In the genomic region with DNA sequence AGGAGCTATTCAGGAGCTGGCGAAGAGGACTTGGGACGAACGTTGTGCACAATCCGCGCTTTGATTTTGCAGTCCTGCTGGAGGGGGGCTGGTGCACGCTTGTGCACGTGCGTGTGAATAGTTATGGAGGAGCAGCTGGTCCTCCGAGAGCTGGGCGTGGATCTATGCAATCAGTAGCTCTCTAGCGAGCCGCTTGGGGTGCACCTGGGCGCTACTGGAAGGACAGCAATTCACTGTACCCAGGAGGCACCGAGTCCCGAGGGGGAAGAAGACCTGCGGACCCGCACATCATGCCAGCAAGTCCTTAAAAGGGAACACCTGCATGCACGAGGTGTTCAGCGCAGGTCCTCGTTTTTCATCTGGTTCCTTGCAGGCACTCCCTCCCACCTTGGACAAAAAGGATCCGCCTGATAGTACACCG, we compare ENCODE assay signal across 8 mouse cellular contexts. TPM values are rescaled to one million over a fixed set of nuclear protein-coding genes. Genes with fewer than 3 reads are reported as not detected.
A peak's percentile ranks its signal among the peaks of the same experiment; 100 is the strongest.
DNase-seq lines count a peak whose midpoint lies in the region; ATAC-seq lines count a peak whose summit lies in the region.

No protein-coding gene starts in this region.

- under 1% methylated on average over 22 of the region's 22 CpGs for WGBS in large intestine, adult 2 months
- 2% methylated on average over 22 of the region's 22 CpGs for WGBS in lung, embryonic 16.5 days

- peak overlapping the region; percentile 25; the same call in 1 of the 2 replicates for H3K9ac ChIP-seq in lung, embryonic 16.5 days (ENCODE audit: low read length)

- peak overlapping the region; percentile 68 for H3K4me3 ChIP-seq in lung, embryonic 16.5 days (ENCODE audit: low read length)

- no peaks in the 10 kb centered on the region for H3K27me3 ChIP-seq in lung, embryonic 16.5 days (ENCODE audit: control insufficient read depth, insufficient read depth, low read depth, low read length)

- no peak for ATAC-seq in lung, embryonic 16.5 days (ENCODE audit: low read depth)

- peaks cover 13% of the 10 kb centered on the region; the same call in 1 of the 2 replicates for H3K4me1 ChIP-seq in lung, embryonic 16.5 days (replicated peaks; ENCODE audit: control insufficient read depth, insufficient read depth, low read length)

- intact Hi-C loops in heart, postnatal 10 days (cut with DNase I), result loop anchor here (1.0 to 5.0 kb wide), 6 partner anchors 37 to 412 kb away; no protein-coding TSS in a partner anchor

- no peak overlapping the region for H3K27ac ChIP-seq in lung, embryonic 16.5 days (ENCODE audit: low read length)

- peak; percentile 24 to 26 for DNase-seq in lung, adult 18-20 months
- no peak for DNase-seq in lung, postnatal 25 days (ENCODE audit: low spot score)
- peak; percentile 70 for DNase-seq in embryo, embryonic 10.5 days (ENCODE audit: low spot score)
- DNase-seq in heart, postnatal 10 days, result peak; percentile 47 to 48
- DNase-seq in large intestine, adult 2 months (ENCODE audit: low read depth, low spot score), result peak; percentile 29
- peak; percentile 65 for DNase-seq in retina, embryonic 14.5 days (ENCODE audit: low spot score)
- peak; percentile 19 for DNase-seq in yolk sac, embryonic 10.5 days (ENCODE audit: low spot score)

- no peaks in the 10 kb centered on the region for H3K36me3 ChIP-seq in lung, embryonic 16.5 days (ENCODE audit: control insufficient read depth, insufficient read depth, low read length)

- H3K4me2 ChIP-seq in lung, embryonic 16.5 days (ENCODE audit: low read depth, low read length), result peak overlapping the region; percentile 84

- H3K9me3 ChIP-seq in lung, embryonic 16.5 days (ENCODE audit: control insufficient read depth, low read length), result no peaks in the 10 kb centered on the region

RNA-seq across cellular contexts. Expression of a gene that starts 0.9 kb away (rescaled TPM):
- 10 to 100 TPM; 21.1 to 27.6 TPM for total RNA-seq in heart, postnatal 10 days (2021)
- polyA plus RNA-seq in large intestine, adult 2 months (2012; rRNA removed), result 2.2 and 2.4 TPM in 2 replicates
- 6.6 and 7.7 TPM in 2 replicates for polyA plus RNA-seq in lung, embryonic 16.5 days (2015; fragmentation: Nextera tagmentation; extraction: Ambion mirVana)
